Mouse (Mus musculus) forebrain, embryonic 14.5 days (tissue): ENCODE results near the gene Six5. TPM values are rescaled to one million over a fixed set of nuclear protein-coding genes. Genes with fewer than 3 reads are reported as not detected.
A peak's percentile ranks its signal among the peaks of the same experiment; 100 is the strongest.
"Not testable (repeated sequence)": the region's sequence is repeated elsewhere in the genome, so short reads cannot be mapped to it uniquely, and the experiment has no call there.

Source experiments
- ATAC-seq: fragments of 200-750 bp; cut with Nextera tagmentation; 2 replicates; pipeline ENCODE4 v1.8.0; 2017; ENCODE audit warnings: mild to moderate bottlenecking, moderate library complexity
- DNase-seq: peaks from one replicate; pipeline ENCODE4 v3.0.0-alpha.2; 2015; ENCODE audit warnings: low spot score
- H3K27ac ChIP-seq: fragments of 300-500 bp; sonication (generic); 2 replicates; pipeline ENCODE4 v1.5.1; 2014; ENCODE audit warnings: low read depth, mild to moderate bottlenecking, control low read depth, low read length, moderate library complexity
- H3K27me3 ChIP-seq: fragments of 300-500 bp; sonication (generic); replicated peaks from 2 replicates; pipeline ENCODE4 v1.6.1; 2014; ENCODE audit warnings: low read length, control low read depth, mixed read lengths; ENCODE audit not compliant: control insufficient read depth, insufficient read depth
- H3K36me3 ChIP-seq: fragments of 300-500 bp; sonication (generic); 2 replicates; pipeline ENCODE4 v1.6.1; 2014; ENCODE audit warnings: low read length, control low read depth; ENCODE audit not compliant: control insufficient read depth, insufficient read depth
- H3K4me1 ChIP-seq: fragments of 300-500 bp; sonication (generic); 2 replicates; pipeline ENCODE4 v1.6.1; 2014; ENCODE audit warnings: antibody characterized with exemption, low read length, control low read depth; ENCODE audit not compliant: control insufficient read depth, insufficient read depth
- H3K4me2 ChIP-seq: fragments of 300-500 bp; sonication (generic); 2 replicates; pipeline ENCODE4 v1.6.1; 2014; ENCODE audit warnings: mild to moderate bottlenecking, control low read depth, low read length
- H3K4me3 ChIP-seq: fragments of 300-500 bp; sonication (generic); 2 replicates; pipeline ENCODE4 v1.5.1; 2014; ENCODE audit warnings: low read depth, low read length, control low read depth
- H3K9ac ChIP-seq: fragments of 300-500 bp; sonication (generic); 2 replicates; pipeline ENCODE4 v1.6.1; 2014; ENCODE audit warnings: mild to moderate bottlenecking, low read length, control low read depth, moderate library complexity
- H3K9me3 ChIP-seq: fragments of 300-500 bp; sonication (generic); replicated peaks from 2 replicates; pipeline ENCODE4 v1.6.1; 2016; ENCODE audit warnings: low read length, control low read depth, mixed read lengths; ENCODE audit not compliant: control insufficient read depth
- WGBS: fragments of 180-500 bp; shearing (Covaris S2); extraction: QIAGEN DNeasy Blood & Tissue Kit; methylation state at CpG from one replicate; pipeline ENCODE4 v1.1.7; 2014; 5-methylcytosine and 5-hydroxymethylcytosine counted together
- polyA plus RNA-seq: library from polyadenylated mRNA; unstranded; fragments of >200 nt; fragmentation: Nextera tagmentation; extraction: Ambion mirVana; gene quantifications from 2 replicates; pipeline ENCODE4 v1.2.1, GENCODE M21; 2014

Gene Six5
- polyA plus RNA-seq, 1 experiment from 2014 or later: 3.5 TPM

GRCm38 (mm10) chr7:19071024-19071423 lies 23.4 kb upstream of the Six5 start:
- not testable (repeated sequence) for H3K4me3 ChIP-seq, H3K4me1 ChIP-seq, DNase-seq, ATAC-seq, H3K36me3 ChIP-seq, H3K9me3 ChIP-seq, H3K27ac ChIP-seq, H3K4me2 ChIP-seq, H3K27me3 ChIP-seq, H3K9ac ChIP-seq
- WGBS: 51% methylated on average over 3 of the region's 3 CpGs

DNA sequence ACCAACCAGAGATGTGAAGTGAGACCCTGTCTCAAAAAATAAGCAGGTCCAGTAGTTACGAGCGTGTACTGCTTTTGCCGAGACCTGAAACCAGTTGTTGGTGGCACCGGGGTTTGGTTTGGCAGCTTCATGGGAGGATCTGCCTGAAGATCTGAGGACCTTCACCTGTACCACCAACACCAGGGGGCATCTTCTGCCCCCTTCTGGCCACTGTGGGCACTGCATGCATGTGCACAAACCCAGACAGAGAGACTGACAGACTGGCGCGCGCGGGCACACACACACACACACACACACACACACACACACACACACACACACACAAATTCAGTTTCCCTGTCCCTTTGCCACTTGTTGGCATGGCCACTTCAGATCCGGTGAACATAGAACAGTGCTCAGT lies 20.9 kb upstream of the Six5 start:
- no peak overlapping the region for H3K27ac ChIP-seq
- ATAC-seq: no peak
- no peak overlapping the region for H3K4me2 ChIP-seq
- no peaks in the 10 kb centered on the region for H3K27me3 ChIP-seq
- no peaks in the 10 kb centered on the region for H3K9me3 ChIP-seq
- peaks cover 9% of the 10 kb centered on the region for H3K36me3 ChIP-seq
- H3K4me3 ChIP-seq: no peak overlapping the region
- H3K4me1 ChIP-seq: peaks cover 11% of the 10 kb centered on the region
- no peak for DNase-seq
- H3K9ac ChIP-seq: no peak overlapping the region
- 86% methylated on average over 9 of the region's 9 CpGs for WGBS

- Histone ChIP-seq H3K27ac (no peak overlapping the region), H3K36me3 (peaks cover 19% of the 10 kb centered on the region)
These were observed 19.9 kb upstream of the Six5 start for GRCm38 (mm10) chr7:19074494-19074893.

DNA sequence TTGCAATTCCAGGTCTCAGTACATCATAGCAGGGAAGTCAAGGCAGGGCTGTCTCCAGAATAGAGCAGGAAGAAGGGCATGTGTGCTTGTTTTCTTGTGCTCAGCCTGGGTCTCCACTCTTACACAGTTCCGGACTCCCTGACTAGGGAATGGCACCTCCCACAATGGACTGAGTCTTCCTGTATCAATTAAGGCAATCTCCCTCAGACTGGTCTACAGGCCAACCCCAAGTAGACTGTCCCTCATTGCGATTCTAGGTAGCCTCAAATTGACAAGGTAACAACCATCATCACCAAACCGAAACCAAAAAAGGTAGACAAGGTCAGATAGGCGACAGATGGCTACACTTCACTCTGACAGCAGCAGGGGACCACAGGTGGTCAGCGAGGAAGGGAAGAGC lies 19.2 kb upstream of the Six5 start:
- no peak for ATAC-seq
- 68% methylated on average over 5 of the region's 5 CpGs for WGBS
- H3K4me1 ChIP-seq: peaks cover 11% of the 10 kb centered on the region

More at GRCm38 (mm10) chr7:19074494-19074893, 19.9 kb upstream of the Six5 start:
- H3K4me3 ChIP-seq: no peak overlapping the region
- H3K9me3 ChIP-seq: no peaks in the 10 kb centered on the region
- H3K9ac ChIP-seq: no peak overlapping the region
- peaks cover 11% of the 10 kb centered on the region for H3K4me1 ChIP-seq
- no peak overlapping the region for H3K4me2 ChIP-seq
- no peaks in the 10 kb centered on the region for H3K27me3 ChIP-seq
- DNase-seq (no peak), ATAC-seq (no peak)
- WGBS: 95% methylated on average over 6 of the region's 6 CpGs

GRCm38 (mm10) chr7:19075723-19076585 lies 18.4 kb upstream of the Six5 start, which contains the start of gene Dmwd:
Gene Dmwd (plus strand): TSS chr7:19076227.
- WGBS: 2% methylated on average over 64 of the region's 91 CpGs

More for the DNA sequence above, 19.2 kb upstream of the Six5 start:
- DNase-seq: no peak
- Histone ChIP-seq H3K9ac (peak overlapping the region; percentile 29; the same call in 1 of the 2 replicates), H3K27me3 (no peaks in the 10 kb centered on the region), H3K4me2 (peak overlapping the region; percentile 58), H3K36me3 (peaks cover 26% of the 10 kb centered on the region), H3K4me3 (peak overlapping the region; percentile 97), H3K27ac (no peak overlapping the region; the same call in 1 of the 2 replicates), H3K9me3 (no peaks in the 10 kb centered on the region)

DNA sequence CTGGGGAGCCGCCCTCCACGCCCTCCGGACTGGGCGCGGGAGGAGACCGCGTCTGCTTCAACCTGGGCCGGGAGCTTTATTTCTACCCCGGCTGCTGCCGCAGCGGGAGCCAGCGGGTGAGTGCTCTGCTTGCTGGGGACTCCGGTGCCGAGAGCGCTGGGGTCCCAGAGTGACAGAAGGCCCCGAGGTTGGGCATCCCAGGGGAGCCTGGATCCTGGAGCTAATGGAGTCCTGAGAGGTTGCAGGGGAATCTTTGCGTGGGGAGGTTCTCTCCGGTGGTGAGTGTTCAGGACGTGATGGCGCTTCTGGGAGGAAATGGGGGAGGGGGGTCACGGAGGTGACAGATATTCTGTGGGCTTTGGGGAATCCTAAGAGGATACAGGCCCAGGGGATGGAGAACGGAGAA lies 17.8 kb upstream of the Six5 start:
- peaks cover 11% of the 10 kb centered on the region for H3K4me1 ChIP-seq
- ATAC-seq (no peak), DNase-seq (no peak)
- H3K4me2 ChIP-seq: peak overlapping the region; percentile 91
- H3K9ac ChIP-seq: peak overlapping the region; percentile 98
- H3K27me3 ChIP-seq: no peaks in the 10 kb centered on the region
- WGBS: 0% methylated on average over 22 of the region's 22 CpGs
- peaks cover 40% of the 10 kb centered on the region for H3K36me3 ChIP-seq
- peak overlapping the region; percentile 97 for H3K4me3 ChIP-seq
- H3K9me3 ChIP-seq: no peaks in the 10 kb centered on the region
- peak overlapping the region; percentile 78 for H3K27ac ChIP-seq

More at GRCm38 (mm10) chr7:19075723-19076585, 18.4 kb upstream of the Six5 start, which contains the start of gene Dmwd:
- DNase-seq: peak; percentile 100
- Histone ChIP-seq H3K4me2 (peak within 1 kb of the TSS; percentile 91), H3K27ac (peak within 1 kb of the TSS; percentile 78), H3K27me3 (no peaks in the 10 kb centered on the region), H3K4me1 (peaks cover 11% of the 10 kb centered on the region), H3K9me3 (no peaks in the 10 kb centered on the region), H3K4me3 (peak within 1 kb of the TSS; percentile 97), H3K36me3 (peaks cover 34% of the 10 kb centered on the region), H3K9ac (peak within 1 kb of the TSS; percentile 98)
- peak; percentile 99 for ATAC-seq

DNA sequence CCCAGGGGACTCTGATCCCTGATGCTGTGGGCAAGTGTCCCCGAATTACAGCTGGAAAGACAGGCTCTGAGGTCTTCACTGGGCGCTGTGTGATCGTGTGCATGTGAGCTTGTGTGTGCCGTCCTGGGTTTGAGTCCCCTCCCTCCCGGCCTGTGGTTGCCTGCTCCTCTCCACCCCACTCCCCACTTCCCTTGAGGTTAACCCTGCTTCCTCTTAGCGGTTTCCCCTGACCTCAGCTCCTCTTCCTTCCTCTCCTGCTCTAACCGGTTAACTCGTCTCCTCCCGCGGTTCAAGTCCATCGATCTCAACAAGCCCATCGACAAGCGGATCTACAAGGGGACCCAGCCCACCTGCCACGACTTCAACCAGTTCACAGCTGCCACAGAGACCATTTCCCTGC lies 16.6 kb upstream of the Six5 start:
- Histone ChIP-seq H3K9me3 (no peaks in the 10 kb centered on the region), H3K36me3 (peaks cover 52% of the 10 kb centered on the region), H3K4me3 (no peak overlapping the region), H3K4me1 (peaks cover 11% of the 10 kb centered on the region), H3K4me2 (peak overlapping the region; percentile 91), H3K9ac (no peak overlapping the region), H3K27ac (no peak overlapping the region), H3K27me3 (no peaks in the 10 kb centered on the region)
- WGBS: 84% methylated on average over 14 of the region's 14 CpGs
- DNase-seq (no peak), ATAC-seq (no peak)

DNA sequence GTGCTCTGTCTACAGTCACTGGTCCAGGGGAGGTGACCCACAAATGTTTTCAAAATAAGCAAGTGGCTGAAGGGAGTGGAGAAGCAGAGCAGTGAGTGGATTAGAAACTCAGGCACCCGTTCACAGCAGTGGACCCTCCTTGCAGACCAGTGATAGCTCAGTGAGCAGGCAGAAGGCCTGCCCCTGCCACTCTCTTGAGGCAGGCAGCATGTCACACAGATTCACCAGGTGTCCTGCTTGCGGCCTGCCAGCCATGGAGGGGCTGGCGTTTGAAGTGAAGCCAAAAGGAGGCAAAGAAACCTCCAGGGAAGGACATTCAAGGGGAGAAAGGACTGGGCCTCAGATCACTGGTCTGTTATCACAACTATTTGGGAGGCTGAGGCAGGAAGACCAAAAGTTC lies 15.7 kb upstream of the Six5 start:
- H3K9me3 ChIP-seq: no peaks in the 10 kb centered on the region
- H3K27ac ChIP-seq: no peak overlapping the region
- WGBS: 91% methylated on average over 3 of the region's 3 CpGs
- H3K4me3 ChIP-seq: no peak overlapping the region
- H3K9ac ChIP-seq: no peak overlapping the region
- H3K4me1 ChIP-seq: peaks cover 11% of the 10 kb centered on the region
- H3K27me3 ChIP-seq: no peaks in the 10 kb centered on the region
- H3K36me3 ChIP-seq: peaks cover 59% of the 10 kb centered on the region
- DNase-seq (no peak), ATAC-seq (no peak)
- H3K4me2 ChIP-seq: no peak overlapping the region

- Histone ChIP-seq H3K4me2 (no peak overlapping the region), H3K9me3 (no peaks in the 10 kb centered on the region), H3K36me3 (peaks cover 66% of the 10 kb centered on the region), H3K27me3 (no peaks in the 10 kb centered on the region), H3K4me1 (peaks cover 8% of the 10 kb centered on the region), H3K27ac (no peak overlapping the region), H3K9ac (no peak overlapping the region), H3K4me3 (no peak overlapping the region)
- DNase-seq: no peak
- ATAC-seq: no peak
- WGBS: 87% methylated on average over 19 of the region's 19 CpGs
These were observed 13.9 kb upstream of the Six5 start for GRCm38 (mm10) chr7:19080451-19080950.
